Mouse (Mus musculus): ENCODE data around the gene Ptprd. TPM values are rescaled to one million over a fixed set of nuclear protein-coding genes. Genes with fewer than 3 reads are reported as not detected.

The Ptprd gene
- total and polyA plus RNA-seq, 3 experiments = not detected

GRCm38 (mm10) chr4:76779558-76780124 lies 1432.1 kb downstream of the Ptprd start:
- Histone ChIP-seq H3K27ac (ENCODE audit: control insufficient read depth, low read depth, low read length) (no peak overlapping the region), H3K4me1 (ENCODE audit: control insufficient read depth in 1 of 2, insufficient read depth in 2 of 2, low read length in 2 of 2) (no peaks in the 10 kb centered on the region), H3K9me3 (replicated peaks; ENCODE audit: insufficient read depth, low read length) (no peaks in the 10 kb centered on the region), H3K79me2 (ENCODE audit: control insufficient read depth, insufficient read depth, low read length, poor library complexity) (no peaks in the 10 kb centered on the region), H3K9ac (ENCODE audit: control insufficient read depth, low read depth, low read length, poor library complexity, severe bottlenecking) (no peak overlapping the region), H3K27me3 (ENCODE audit: control insufficient read depth in 1 of 2, insufficient read depth in 2 of 2, low read length in 2 of 2) (no peaks in the 10 kb centered on the region), H3K4me3 (ENCODE audit: control insufficient read depth in 1 of 2, insufficient read depth in 1 of 2, low read depth in 2 of 2, low read length in 2 of 2) (no peak overlapping the region), H3K36me3 (ENCODE audit: control insufficient read depth in 1 of 2, insufficient read depth in 2 of 2, low read length in 2 of 2) (no peaks in the 10 kb centered on the region)
- TF ChIP-seq NRF1 (IDR thresholded peaks at IDR 0.05; ENCODE audit: insufficient read depth, low read depth, low read length, poor library complexity, severe bottlenecking) = no peak
- TF ChIP-seq GATA1 (IDR thresholded peaks at IDR 0.05; ENCODE audit: low read depth, low read length) = no peak
- TF ChIP-seq MAFK (IDR thresholded peaks at IDR 0.05; ENCODE audit: borderline replicate concordance, low read depth, low read length) = no peak
- no peak for TF ChIP-seq UBTF (IDR thresholded peaks at IDR 0.05; ENCODE audit: borderline replicate concordance, insufficient read depth, low read depth, low read length)
- no peak for TF ChIP-seq HCFC1 (IDR thresholded peaks at IDR 0.05; ENCODE audit: low read depth, low read length)
- no peak for TF ChIP-seq CHD1 (IDR thresholded peaks at IDR 0.05; ENCODE audit: low read depth, low read length)
- TF ChIP-seq ZNF384 (IDR thresholded peaks at IDR 0.05; ENCODE audit: low read depth, low read length) = no peak
- TF ChIP-seq ZC3H11A (IDR thresholded peaks at IDR 0.05; ENCODE audit: low read depth, low read length) = no peak
- TF ChIP-seq MYB (IDR thresholded peaks at IDR 0.05; ENCODE audit: low read depth, low read length) = no peak
- DNase-seq (ENCODE audit: low read depth, low spot score) = no peak

DNA sequence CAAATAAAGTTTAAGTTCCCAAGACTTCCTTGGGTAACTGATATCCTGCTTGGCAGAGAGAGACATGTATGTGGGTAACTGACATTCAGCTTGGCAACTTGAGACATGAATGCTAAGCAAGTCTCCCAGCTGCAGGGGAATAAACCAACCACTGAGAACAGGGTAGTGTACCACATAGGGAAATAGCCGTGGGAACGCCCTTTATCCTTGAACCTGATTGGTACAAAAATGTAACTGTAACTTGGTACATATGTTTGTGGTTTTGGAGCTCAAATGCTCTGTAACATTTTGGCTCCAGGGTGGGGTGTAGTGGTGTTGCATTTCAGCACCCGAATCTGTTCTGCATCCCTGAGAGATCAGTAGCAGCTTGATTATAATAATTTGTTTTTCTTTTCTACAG lies 1444.8 kb downstream of the Ptprd start:
- Histone ChIP-seq H3K4me1 (ENCODE audit: control insufficient read depth in 1 of 2, insufficient read depth in 2 of 2, low read length in 2 of 2) (no peaks in the 10 kb centered on the region), H3K27ac (ENCODE audit: control insufficient read depth, low read depth, low read length) (no peak overlapping the region), H3K27me3 (ENCODE audit: control insufficient read depth in 1 of 2, insufficient read depth in 2 of 2, low read length in 2 of 2) (no peaks in the 10 kb centered on the region), H3K36me3 (ENCODE audit: control insufficient read depth in 1 of 2, insufficient read depth in 2 of 2, low read length in 2 of 2) (no peaks in the 10 kb centered on the region), H3K4me3 (ENCODE audit: control insufficient read depth in 1 of 2, insufficient read depth in 1 of 2, low read depth in 2 of 2, low read length in 2 of 2) (no peak overlapping the region), H3K9me3 (replicated peaks; ENCODE audit: insufficient read depth, low read length) (no peaks in the 10 kb centered on the region), H3K9ac (ENCODE audit: control insufficient read depth, low read depth, low read length, poor library complexity, severe bottlenecking) (no peak overlapping the region), H3K79me2 (ENCODE audit: control insufficient read depth, insufficient read depth, low read length, poor library complexity) (no peaks in the 10 kb centered on the region)
- TF ChIP-seq BHLHE40 (IDR thresholded peaks at IDR 0.05; ENCODE audit: borderline replicate concordance, low read depth, low read length) = no peak
- no peak for TF ChIP-seq USF2 (IDR thresholded peaks at IDR 0.05; ENCODE audit: borderline replicate concordance in 1 of 2, insufficient read depth in 1 of 2, low read depth in 1 of 2, low read length in 2 of 2)
- no peak for TF ChIP-seq MAFK (IDR thresholded peaks at IDR 0.05; ENCODE audit: borderline replicate concordance, low read depth, low read length)
- TF ChIP-seq MAZ (IDR thresholded peaks at IDR 0.05; ENCODE audit: low read depth, low read length) = no peak
- TF ChIP-seq CHD2 (IDR thresholded peaks at IDR 0.05; ENCODE audit: low read length) = no peak
- no peak for TF ChIP-seq CTCF (IDR thresholded peaks at IDR 0.05 in 2 of 3, conservative IDR thresholded peaks at IDR 0.05 in 1 of 3; ENCODE audit: control insufficient read depth in 1 of 3, insufficient read depth in 1 of 3, low read depth in 2 of 3, low read length in 3 of 3, poor library complexity in 1 of 3, severe bottlenecking in 1 of 3)
- no peak for TF ChIP-seq TBP (IDR thresholded peaks at IDR 0.05; ENCODE audit: low read depth, low read length)
- TF ChIP-seq MAX (IDR thresholded peaks at IDR 0.05; ENCODE audit: low read length) = no peak
- no peak for TF ChIP-seq JUND (IDR thresholded peaks at IDR 0.05; ENCODE audit: low read depth, low read length)
- TF ChIP-seq GABPA (IDR thresholded peaks at IDR 0.05; ENCODE audit: low read depth, low read length) = no peak
- no peak for TF ChIP-seq NRF1 (IDR thresholded peaks at IDR 0.05; ENCODE audit: insufficient read depth, low read depth, low read length, poor library complexity, severe bottlenecking)
- TF ChIP-seq SIN3A (IDR thresholded peaks at IDR 0.05; ENCODE audit: low read length) = no peak
- no peak for TF ChIP-seq MEF2A (IDR thresholded peaks at IDR 0.05; ENCODE audit: extremely low read depth, insufficient replicate concordance, low read depth, low read length, poor library complexity, severe bottlenecking)
- TF ChIP-seq RCOR1 (IDR thresholded peaks at IDR 0.05; ENCODE audit: low read depth, low read length) = no peak
- no peak for TF ChIP-seq HCFC1 (IDR thresholded peaks at IDR 0.05; ENCODE audit: low read depth, low read length)
- TF ChIP-seq RAD21 (IDR thresholded peaks at IDR 0.05; ENCODE audit: low read depth, low read length) = no peak
- TF ChIP-seq TCF12 (IDR thresholded peaks at IDR 0.05; ENCODE audit: low read depth, low read length) = no peak
- no peak for TF ChIP-seq POLR2AphosphoS2 (IDR thresholded peaks at IDR 0.05; ENCODE audit: low read length)
- DNase-seq (ENCODE audit: low read depth, low spot score) = no peak

Measured in MEL (cell line).